Mouse (Mus musculus) E14TG2a.4 (cell line): Measurements from ENCODE around the gene Bspry.

Experiments used
- H3K27me3 ChIP-seq: 2 replicates; pipeline ENCODE4 v1.6.1; 2014; ENCODE audit warnings: low read length, control low read depth; ENCODE audit not compliant: insufficient read depth
- H3K36me3 ChIP-seq: 2 replicates; pipeline ENCODE4 v1.6.1; 2014; ENCODE audit warnings: low read length, control low read depth; ENCODE audit not compliant: insufficient read depth
- H3K4me1 ChIP-seq: replicated peaks from 2 replicates; pipeline ENCODE4 v1.6.1; 2014; ENCODE audit warnings: low read depth, low read length, control low read depth
- H3K4me3 ChIP-seq: replicated peaks from 2 replicates; pipeline ENCODE4 v1.5.1; 2014; ENCODE audit warnings: mild to moderate bottlenecking, low read length
- H3K9me3 ChIP-seq: 2 replicates; pipeline ENCODE4 v1.6.1; 2014; ENCODE audit warnings: low read length, control low read depth
- CTCF ChIP-seq: conservative IDR thresholded peaks from 2 replicates; pipeline ENCODE4 v1.5.1; 2014; ENCODE audit warnings: low read length
- NANOG ChIP-seq: IDR thresholded peaks from 2 replicates; pipeline ENCODE4 v1.6.1; 2014; ENCODE audit warnings: borderline replicate concordance, low read length, mixed read lengths
- POU5F1 ChIP-seq: IDR thresholded peaks from 2 replicates; pipeline ENCODE4 v1.6.1; 2014; ENCODE audit warnings: low read length, borderline replicate concordance

The Bspry gene

DNA sequence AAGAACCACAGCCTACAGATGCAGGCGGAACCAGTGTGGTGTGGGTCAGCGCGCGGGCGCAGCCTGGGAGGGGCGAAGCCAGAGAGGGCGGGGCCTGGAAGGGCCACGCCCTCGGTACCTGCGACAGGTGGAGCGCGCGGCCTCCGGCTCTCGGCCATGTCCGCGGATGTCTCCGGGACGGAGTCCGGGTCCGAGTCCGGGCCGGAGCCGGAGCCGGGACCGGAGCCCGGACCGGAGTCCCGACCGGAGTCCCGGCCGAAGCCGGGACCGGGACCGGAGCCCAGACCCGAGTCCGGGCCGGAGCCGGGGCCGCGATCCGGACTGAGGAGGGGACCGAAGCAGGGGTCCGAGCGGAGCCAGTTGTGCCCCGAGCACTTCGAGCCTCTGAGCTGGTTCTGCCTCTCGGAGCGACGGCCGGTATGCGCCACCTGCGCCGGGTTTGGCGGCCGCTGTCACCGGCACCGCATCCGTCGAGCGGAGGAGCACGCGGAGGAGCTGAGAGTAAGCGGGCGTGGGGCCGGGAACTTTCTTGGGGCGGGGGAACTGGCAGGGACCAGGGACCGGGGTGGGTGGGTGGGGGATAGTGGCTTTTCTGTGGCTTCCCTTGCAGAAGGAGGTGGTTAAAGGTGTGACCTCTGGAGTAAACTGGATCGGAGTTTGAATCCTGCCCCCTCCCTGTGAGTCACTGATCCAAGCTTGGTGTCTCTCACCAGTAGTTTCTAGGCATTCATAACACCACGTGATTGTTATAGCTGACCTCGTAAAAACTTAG, at the start of gene Bspry:
Bspry (plus strand) TSS at position 117 of the 772 bp plus-strand sequence.
- peaks cover 40% of the 10 kb centered on the region for H3K27me3 ChIP-seq
- H3K4me3 ChIP-seq: peak within 1 kb of the TSS; percentile 88
- H3K4me1 ChIP-seq: peaks cover 15% of the 10 kb centered on the region
- H3K36me3 ChIP-seq: no peaks in the 10 kb centered on the region; the same call in 1 of the 2 replicates
- H3K9me3 ChIP-seq: peaks cover 6% of the 10 kb centered on the region
- no peak for TF ChIP-seq CTCF
- TF ChIP-seq POU5F1: no peak
- TF ChIP-seq NANOG: no peak

DNA sequence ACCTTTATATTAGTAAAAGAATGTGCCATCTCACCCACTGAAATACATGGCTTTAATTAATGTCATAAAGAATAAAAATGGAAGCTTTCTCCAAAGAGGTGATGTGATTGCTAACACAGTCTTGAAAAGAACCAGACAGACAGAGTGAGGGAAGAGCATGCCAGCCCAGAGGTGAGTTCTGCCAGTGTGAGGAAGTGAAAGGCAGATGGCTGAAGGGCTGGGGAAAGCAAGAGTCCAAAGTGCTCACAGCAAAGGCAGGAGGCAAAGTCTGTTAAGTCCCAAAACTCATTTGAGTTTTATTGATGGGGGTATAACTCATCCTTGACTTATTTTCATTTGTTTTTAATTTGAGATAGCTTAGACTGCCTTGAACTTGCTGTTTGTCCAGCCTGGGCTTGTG, 49.2 kb upstream of the Bspry start:
- Histone ChIP-seq H3K9me3 (no peaks in the 10 kb centered on the region), H3K4me1 (peaks cover 27% of the 10 kb centered on the region), H3K4me3 (no peak overlapping the region), H3K27me3 (no peaks in the 10 kb centered on the region), H3K36me3 (peaks cover 9% of the 10 kb centered on the region)
- TF ChIP-seq POU5F1: no peak

DNA sequence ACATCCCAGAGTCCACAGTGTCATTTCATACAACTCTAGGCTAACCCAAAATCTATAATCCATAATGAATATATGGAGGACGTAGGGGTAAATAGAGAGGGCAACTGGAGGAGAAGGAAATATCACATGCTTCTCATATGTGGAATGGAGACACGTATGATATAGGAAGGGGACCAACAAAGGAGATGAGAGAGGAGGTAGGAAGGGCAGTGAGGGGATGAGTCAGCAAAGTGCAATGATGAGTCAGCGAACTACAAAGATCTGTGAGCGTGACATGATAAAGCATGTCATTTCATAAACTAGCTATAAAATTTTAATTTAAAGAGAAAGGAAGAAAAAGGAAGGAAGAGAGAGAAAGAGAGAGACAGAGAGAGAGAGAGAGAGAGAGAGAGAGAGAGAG, 48.3 kb upstream of the Bspry start:
- Histone ChIP-seq H3K36me3 (0 out of 2 replicates have a peak, but pooled peaks cover 4% of the 10 kb centered on the region), H3K4me3 (no peak overlapping the region), H3K9me3 (no peaks in the 10 kb centered on the region), H3K27me3 (no peaks in the 10 kb centered on the region), H3K4me1 (peaks cover 23% of the 10 kb centered on the region)
- TF ChIP-seq CTCF (no peak), NANOG (no peak), POU5F1 (no peak)

DNA sequence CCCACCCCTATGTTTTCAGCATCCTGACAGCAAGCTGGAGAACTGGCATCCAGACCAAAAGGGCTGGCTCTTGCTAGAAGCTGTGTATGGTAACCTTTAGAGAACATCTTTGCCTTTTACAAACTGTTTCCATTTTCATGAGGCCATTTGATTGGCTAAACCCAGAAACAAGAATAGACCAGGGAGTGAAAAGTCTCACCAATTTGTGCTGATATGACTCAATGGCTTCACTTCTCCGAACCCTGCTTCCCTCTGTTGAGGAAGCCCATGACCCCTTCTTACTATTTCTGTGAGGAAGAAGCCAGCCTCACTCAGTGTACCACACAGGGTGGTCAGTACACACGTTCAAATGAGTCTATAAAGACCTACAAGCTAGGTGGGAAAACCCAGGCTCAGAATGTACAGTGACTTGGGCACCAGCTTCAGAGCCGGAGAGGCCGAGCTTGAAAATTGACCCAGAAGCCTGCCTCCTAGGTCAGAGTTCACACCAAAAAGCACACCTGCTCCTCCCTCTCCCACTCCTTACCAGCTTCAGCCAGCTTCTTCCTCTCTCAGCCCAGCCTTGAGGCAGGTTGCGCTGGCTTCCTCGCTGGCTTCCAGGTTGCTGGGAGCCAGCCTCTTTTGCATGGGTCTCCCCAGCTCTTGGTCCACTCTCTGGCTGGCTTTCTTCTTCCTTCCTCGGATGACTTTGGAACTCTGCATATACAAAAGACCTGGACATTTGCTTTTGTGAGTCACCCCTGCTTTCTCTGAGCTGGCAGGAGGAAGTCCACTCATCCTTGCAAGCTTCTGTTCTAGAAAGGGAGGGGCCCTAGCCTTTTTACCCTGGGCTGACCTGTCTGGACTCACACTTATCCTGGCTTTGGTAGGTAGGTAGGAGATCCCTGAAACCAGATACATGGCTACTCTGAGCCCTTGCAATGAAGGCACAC, 45.6 kb upstream of the Bspry start:
- Histone ChIP-seq H3K4me1 (peaks cover 7% of the 10 kb centered on the region), H3K36me3 (no peaks in the 10 kb centered on the region), H3K27me3 (no peaks in the 10 kb centered on the region), H3K4me3 (no peak overlapping the region), H3K9me3 (no peaks in the 10 kb centered on the region)
- TF ChIP-seq CTCF (no peak), POU5F1 (no peak), NANOG (no peak)

DNA sequence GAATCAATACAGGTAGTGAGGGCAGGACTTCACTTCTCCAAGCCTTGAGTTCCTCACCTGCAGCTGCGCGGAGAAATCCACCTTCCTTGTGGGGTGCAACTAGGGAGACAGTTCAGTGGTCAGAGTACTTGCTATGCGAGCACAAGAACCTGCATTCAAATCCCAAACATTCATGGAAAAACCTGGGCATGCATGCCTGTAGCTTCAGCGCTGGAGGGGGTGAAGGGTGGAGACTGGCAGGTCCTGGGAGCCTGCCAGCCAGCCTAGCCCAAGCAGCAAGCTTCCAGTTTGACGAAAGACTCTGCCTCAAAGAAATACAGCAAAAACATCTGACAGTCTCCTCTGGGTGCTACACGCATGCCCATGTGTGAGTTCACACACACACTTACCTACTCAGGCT, 44.8 kb upstream of the Bspry start, which contains the start of gene Rnf183:
Rnf183 (minus strand) TSS at position 172 of the 400 bp plus-strand sequence.
- H3K36me3 ChIP-seq: no peaks in the 10 kb centered on the region
- no peaks in the 10 kb centered on the region for H3K27me3 ChIP-seq
- no peaks in the 10 kb centered on the region for H3K9me3 ChIP-seq
- H3K4me3 ChIP-seq: no peak within 1 kb of the TSS
- no peak for TF ChIP-seq POU5F1
- TF ChIP-seq CTCF: no peak
- no peak for TF ChIP-seq NANOG
- H3K4me1 ChIP-seq: 0 out of 2 replicates have a peak, but pooled peaks cover 6% of the 10 kb centered on the region

DNA sequence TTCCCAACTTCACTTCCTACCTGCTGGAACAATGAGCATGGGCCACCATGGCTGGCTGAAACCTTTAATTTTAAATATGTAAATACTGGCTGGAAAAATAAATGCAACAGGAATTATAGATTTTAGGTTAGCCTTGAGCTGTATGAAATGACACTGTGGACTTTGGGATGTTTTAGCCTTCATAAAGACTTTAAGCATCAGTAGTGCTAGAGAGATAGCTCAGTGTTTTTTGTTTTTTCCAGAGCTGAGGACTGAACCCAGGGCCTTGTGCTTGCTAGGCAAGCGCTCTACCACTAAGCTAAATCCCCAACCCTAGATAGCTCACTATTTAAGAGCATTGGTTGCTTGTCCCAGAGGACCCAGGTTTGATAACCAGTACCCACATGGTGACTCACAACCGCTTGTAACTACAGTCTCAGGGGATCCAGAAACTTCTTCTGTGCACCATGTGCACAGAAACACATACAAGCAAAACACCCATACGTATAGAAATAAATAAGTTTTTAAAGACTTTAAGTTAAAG, 42.5 kb upstream of the Bspry start:
- Histone ChIP-seq H3K27me3 (no peaks in the 10 kb centered on the region), H3K4me3 (no peak overlapping the region), H3K9me3 (peaks cover 20% of the 10 kb centered on the region), H3K4me1 (0 out of 2 replicates have a peak, but pooled peaks cover 6% of the 10 kb centered on the region), H3K36me3 (no peaks in the 10 kb centered on the region)
- TF ChIP-seq CTCF: no peak
- no peak for TF ChIP-seq NANOG
- TF ChIP-seq POU5F1: no peak

DNA sequence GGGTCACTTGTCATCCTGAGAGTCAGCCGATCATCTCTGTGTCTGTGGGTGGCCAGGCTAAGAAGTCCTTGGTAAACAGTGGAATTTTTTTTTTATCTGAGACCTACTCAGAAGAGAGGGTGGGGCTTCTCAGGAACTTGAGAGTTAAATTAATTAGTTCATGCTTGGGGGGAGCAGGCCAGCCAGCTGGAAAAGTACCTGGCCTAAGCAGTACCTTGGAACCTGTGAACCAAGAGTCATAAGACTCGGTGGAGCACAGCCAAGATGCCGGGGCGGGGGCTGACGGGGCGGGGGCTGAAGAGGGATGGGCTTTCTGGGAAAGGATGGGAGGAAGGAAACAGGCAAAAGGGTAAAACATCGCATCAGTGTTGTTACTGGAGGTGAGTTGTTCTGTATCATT, 42.0 kb upstream of the Bspry start:
- TF ChIP-seq CTCF: no peak
- no peak for TF ChIP-seq NANOG
- no peak for TF ChIP-seq POU5F1
- Histone ChIP-seq H3K36me3 (no peaks in the 10 kb centered on the region), H3K4me1 (0 out of 2 replicates have a peak, but pooled peaks cover 6% of the 10 kb centered on the region), H3K27me3 (no peaks in the 10 kb centered on the region), H3K9me3 (peaks cover 25% of the 10 kb centered on the region), H3K4me3 (no peak overlapping the region)

DNA sequence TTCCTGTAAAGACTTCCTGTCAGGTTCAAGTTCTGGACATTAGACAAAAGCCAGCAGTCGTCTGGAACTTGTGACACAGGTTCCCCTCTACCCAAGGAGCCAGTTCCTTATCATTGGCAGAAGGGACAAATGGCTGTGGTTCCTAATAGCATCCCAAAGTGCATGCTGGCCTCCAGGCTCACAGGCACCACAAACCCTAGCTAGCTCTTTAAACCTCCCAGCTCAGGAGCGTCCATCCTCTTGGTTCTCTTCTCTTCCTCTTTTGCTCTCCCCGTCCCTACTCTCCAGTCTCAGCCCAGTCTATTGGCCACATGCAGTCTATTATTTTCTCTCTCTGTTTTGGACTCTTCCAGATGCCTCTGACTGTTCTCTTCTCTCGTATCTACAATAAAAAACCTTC, 40.1 kb upstream of the Bspry start:
- Histone ChIP-seq H3K36me3 (no peaks in the 10 kb centered on the region), H3K9me3 (peaks cover 34% of the 10 kb centered on the region), H3K4me1 (0 out of 2 replicates have a peak, but pooled peaks cover 2% of the 10 kb centered on the region), H3K27me3 (no peaks in the 10 kb centered on the region), H3K4me3 (no peak overlapping the region)
- no peak for TF ChIP-seq CTCF
- no peak for TF ChIP-seq POU5F1
- TF ChIP-seq NANOG: no peak
